Mouse (Mus musculus) hematopoietic stem cell, adult 5-6 weeks (primary cell): ENCODE measurements around the gene Erc2. TPM values are rescaled to one million over a fixed set of nuclear protein-coding genes. Genes with fewer than 3 reads are reported as not detected.
A peak's percentile ranks its signal among the peaks of the same experiment; 100 is the strongest.
"Not testable (repeated sequence)": the region's sequence is repeated elsewhere in the genome, so short reads cannot be mapped to it uniquely, and the experiment has no call there.

Source experiments
- ATAC-seq, 2 experiments: fragments of 125-278 bp in 1 of 2; replicated peaks in 1 of 2; 2 replicates each; pipeline ENCODE4 v1.8.0; 2016 to 2017; ENCODE audit warnings: inconsistent platforms in 2 of 2, mild to moderate bottlenecking in 2 of 2, moderate number of reproducible peaks in 2 of 2, low read depth in 1 of 2, moderate TSS enrichment in 1 of 2; ENCODE audit not compliant: low FRiP score in 2 of 2, poor library complexity in 2 of 2, severe bottlenecking in 2 of 2, insufficient read depth in 1 of 2, low TSS enrichment in 1 of 2
- total RNA-seq: library from RNA; stranded (forward); fragments of 172-1452, 232-1000 nt; gene quantifications from 2 replicates; pipeline ENCODE4 v1.2.3, GENCODE M21; 2017

Gene Erc2
- total RNA-seq, 1 experiment from 2014 or later = not detected

GRCm38 (mm10) chr14:27851231-27851630 lies 229.0 kb downstream of the Erc2 start:
- ATAC-seq = no peak

DNA sequence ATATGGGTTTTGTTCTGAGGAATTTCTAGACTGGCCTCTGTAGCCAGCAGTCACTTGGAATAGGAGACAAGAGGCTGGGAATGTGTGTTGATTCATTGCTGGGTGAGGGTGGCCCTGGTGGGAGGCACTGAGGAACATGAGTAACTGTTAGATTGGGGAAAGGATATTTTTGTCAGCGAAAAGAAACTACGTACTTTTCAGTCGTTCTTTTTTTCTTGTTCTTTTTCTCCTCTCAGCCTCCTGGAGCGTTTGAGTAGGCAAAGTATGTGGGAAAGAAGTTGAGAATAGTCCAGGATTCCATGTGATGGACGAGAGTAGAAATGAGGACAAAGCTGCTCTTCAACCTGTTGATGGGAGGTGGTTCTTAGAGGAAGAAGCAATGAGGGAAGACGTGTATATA lies 230.4 kb downstream of the Erc2 start:
- no peak for ATAC-seq

DNA sequence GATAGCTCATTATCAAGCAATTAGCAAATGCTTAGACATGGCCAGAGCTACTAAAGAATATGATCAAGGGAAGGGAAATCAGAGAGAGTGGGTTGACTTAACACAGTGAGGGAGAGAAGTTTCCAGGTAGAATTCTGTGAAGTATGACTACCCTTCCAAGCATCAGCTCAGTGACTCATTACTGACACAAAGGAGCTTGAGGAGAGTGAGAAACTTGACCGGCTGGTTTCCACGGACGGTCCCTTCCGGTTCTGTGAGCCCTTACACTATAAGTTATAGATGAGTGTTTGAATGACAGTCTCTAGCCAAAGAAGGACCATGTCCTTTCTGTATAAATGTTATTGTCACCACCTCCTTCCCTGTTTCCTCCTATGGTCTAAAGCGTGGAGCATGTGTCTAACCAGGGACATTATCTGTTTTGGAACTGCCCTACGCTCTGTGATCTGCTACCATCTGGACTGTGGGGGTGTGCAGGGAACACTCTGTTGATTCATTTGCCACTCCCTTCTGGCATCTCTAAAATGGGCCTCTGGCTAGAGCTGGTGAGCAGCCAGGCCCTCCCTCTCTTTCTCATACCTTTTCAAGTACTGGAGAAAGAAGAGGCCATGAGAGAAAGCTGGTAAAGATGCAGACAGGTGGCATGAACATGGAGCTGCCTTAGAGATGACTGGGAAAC lies 238.3 kb downstream of the Erc2 start:
- ATAC-seq = no peak

GRCm38 (mm10) chr14:27862299-27862698 lies 240.1 kb downstream of the Erc2 start:
- ATAC-seq = no peak

DNA sequence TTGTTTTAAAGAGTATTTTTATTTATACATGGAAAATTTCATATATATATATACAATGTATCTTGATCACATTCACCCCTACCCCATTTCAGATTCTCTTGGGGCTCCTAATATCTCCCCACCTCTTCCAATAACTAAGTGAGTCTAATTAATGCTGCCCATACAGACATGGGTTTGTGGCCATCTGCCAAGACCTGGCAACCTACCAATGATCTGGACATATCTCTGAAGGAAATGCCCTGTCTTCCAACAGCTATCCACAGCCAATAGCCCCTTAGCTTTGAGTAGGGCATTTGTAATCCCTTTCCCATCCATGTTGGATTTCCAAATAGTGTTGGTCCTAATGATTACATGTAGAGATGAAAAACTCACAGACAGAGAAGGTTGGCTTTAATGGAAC lies 245.2 kb downstream of the Erc2 start:
- no peak for ATAC-seq

DNA sequence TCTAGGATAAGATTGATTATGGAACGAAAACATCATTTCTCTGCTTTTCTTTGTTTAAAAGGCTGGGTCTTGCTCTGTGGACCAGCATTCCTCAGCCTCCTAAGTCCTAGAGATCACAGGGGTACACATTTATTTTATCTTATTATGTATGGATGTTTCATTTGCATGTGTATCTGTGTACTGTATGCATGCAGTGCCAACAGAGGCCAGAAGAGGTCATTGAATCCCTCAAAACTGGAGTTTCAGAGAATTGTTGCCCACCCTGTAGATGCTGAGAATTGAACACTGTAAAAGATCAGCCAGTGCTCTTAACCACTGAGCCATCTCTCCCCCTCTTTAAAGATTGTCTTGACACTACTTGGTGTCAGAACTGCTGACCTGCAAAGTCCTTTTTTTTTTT lies 251.4 kb downstream of the Erc2 start:
- no peak for ATAC-seq

DNA sequence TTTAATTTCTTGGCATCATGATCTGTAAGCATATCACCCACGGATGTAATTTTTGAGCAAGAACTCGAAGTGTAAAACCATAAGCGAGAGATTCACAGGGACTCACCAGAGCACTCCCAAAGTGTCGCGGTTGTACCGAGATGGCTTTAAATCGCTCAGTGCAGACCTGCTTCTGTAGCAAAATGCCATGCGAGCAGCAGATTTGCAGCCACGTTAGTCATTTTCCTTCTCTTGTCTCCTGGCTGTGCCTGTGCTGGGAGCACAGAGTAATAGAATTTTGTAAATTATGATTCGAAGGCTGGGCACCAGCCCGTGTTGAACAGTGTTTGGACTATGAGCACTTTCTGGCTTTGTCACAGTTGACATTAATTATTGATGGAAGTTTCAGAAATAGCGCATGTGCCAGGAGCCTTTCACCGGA lies 253.8 kb downstream of the Erc2 start:
- ATAC-seq = no peak

DNA sequence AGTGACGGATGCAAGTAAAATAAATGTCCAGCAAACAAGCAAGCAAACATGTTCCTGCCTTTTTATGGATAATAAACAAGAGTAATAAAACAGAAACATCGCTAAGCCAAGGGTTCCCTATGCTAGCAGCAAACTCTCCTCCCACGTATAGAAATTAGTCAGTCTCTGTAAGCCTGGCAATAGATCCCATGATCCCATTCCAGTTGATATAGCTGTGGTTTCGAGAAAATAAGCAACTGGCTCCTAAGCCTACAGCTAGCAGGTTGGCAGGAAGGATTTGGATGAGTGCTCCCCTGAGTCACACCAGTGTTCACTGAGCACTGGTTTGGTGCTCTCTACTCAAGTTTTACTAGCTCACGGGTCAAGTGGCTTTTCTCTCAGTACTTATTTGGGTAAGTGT lies 259.7 kb downstream of the Erc2 start:
- ATAC-seq = no peak

DNA sequence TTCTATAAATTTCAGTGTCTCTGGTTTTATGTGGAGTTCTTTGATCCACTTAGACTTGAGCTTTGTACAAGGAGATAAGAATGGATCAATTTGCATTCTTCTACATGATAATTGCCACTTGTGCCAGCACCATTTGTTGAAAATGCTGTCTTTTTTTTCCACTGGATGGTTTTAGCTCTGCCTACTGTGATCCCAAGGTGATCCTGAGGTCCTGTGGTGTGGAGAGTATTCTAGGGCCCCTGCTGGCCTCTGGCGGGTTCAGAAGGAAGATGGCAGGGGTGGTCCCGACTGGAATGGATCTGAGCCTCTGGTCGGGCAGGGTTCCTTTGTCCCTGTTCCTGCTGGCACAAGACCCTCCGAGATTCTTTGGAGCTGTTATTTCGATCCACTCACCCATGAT lies 264.1 kb downstream of the Erc2 start:
- ATAC-seq = not testable (repeated sequence)

DNA sequence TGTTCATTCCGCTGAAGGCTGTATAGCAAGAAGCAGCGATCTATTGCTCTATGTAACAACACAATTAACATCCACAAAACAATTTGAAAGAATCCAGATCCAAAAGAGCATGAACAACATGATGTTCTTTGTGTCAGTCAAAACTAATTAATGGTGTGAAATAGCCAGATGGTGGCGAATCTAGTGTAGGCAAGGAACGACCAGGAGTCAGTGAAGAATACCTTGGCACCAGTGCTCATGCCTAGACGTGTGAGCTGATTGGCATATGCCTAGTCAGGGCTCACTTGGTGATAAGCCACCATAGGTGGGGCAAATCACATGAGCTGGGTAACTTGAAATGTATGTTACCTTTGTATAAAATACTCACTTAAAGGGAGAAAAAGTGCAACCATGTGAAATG lies 265.3 kb downstream of the Erc2 start:
- no peak for ATAC-seq

GRCm38 (mm10) chr14:27889650-27890049 lies 267.4 kb downstream of the Erc2 start:
- peak; percentile 100 for ATAC-seq

DNA sequence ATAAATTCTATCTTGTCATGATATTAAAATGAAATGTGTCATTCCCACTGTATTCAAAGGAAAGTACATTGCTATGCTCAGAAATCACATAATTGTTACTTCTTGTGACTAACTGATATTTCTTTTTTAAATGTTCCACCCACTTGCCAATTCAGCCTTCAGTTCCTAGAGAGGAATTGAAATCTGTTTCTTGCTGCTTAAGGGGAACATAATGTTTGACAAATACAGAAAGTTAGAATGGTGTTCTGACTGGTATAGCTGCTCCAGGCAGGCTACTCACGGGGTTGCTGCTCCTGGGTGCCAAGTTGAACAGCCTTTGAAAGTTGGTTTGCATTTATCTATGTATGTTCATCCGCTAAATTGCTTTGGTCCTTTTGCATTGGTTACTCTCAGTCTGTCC lies 270.2 kb downstream of the Erc2 start:
- no peak for ATAC-seq

GRCm38 (mm10) chr14:27901772-27902171 lies 279.5 kb downstream of the Erc2 start:
- ATAC-seq = no peak

GRCm38 (mm10) chr14:27921656-27922373 lies 299.6 kb downstream of the Erc2 start:
- ATAC-seq = no peak

- ATAC-seq = no peak
Measured at GRCm38 (mm10) chr14:27927369-27927768, 305.1 kb downstream of the Erc2 start.

DNA sequence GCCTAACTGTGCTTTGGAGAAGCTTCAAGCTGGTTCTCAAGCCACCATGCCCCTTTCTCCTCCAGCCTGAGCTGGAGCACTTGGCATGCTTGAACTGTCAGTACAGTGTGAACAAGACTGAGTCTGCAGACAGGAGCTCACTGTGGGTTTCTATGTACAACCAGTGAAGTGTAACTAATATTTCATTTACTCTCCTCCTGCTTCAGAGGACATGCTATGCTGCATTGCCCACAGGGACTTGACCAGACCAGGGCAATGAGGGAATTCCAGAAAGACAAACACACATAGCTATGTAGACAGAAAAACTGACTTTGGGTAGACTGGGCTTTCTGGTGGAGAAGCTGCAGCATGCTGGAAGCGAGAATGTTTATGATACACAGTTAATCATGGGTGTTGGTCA lies 311.3 kb downstream of the Erc2 start:
- no peak for ATAC-seq

DNA sequence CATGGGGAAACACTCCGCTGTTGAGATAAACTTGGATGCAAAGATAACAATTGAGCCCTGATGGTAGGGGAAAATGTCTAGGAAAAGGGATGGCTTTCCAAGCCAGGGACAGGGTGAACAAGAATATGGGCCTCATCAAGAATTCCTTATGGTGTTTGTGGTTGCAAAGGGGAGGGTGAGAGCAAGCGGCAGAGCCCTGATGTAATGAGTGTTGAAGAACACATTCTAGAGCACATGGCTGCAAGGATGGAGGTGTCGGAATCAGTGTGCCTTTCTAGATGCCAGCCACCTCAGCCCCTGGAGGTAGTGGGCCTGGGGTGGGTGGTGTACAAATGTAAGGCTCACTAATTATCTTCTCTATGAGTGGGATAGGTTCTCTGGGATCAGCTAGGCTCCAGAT lies 313.5 kb downstream of the Erc2 start:
- no peak for ATAC-seq

DNA sequence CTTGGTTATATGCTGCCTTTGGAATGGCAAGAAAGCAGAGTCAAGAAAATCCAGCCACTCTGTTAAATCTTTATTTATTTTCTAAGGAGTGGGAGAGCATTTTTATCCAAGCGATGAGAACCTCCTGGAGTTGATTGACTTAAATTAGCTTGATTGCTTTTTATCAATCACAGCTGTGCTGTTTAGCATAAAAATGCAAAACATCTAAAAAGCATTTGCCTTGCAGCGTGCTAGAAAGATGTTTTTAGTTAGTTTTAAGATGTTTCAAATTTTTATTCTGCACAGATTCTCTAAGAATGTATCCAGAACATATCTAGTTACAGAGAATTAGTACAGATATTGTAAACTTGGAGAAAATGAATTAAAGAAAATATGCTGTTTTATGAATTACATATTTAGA lies 315.7 kb downstream of the Erc2 start:
- no peak for ATAC-seq

GRCm38 (mm10) chr14:27945276-27945675 lies 323.0 kb downstream of the Erc2 start:
- ATAC-seq = no peak
